ENCODE assay signal across 22 mouse cellular contexts in the genomic region with DNA sequence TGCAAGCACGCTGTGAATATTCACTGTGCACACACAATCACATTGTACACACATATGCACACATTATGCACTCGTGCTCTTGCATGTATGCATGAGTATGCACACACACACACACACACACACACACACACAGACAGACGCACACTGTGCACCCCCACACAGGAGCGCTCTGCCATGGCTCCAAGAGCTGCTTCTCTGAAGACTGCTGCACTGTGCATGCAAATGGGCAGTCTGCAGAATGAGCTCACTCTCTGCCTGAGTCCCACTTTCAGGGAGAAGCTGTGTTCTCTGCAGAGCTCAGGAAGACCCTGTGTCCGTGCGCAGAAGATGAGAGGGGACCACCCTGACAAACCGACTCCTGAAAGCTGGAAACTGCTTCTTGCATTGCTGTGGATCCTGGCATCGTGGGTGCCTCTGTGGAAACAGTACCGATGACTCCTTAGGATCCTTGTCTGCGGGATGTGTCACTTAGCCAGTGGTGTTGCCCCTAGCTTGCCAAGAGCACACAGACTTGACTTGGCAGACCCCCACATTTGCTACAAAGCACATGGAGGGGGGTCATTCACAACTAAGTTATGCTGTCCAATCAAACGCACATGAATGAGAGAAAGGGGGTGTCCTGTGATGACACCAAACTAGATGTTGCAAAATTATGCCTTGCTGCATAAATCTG. TPM values are rescaled to one million over a fixed set of nuclear protein-coding genes. Genes with fewer than 3 reads are reported as not detected.
DNase-seq lines count a peak whose midpoint lies in the region; ATAC-seq lines count a peak whose summit lies in the region.
"Had no signal": no experiment of that assay in that cellular context is flagged by ENCODE, and none has a peak within 500 bp of the region (broad histone marks: within the 10 kb centered on the region; RNA-seq: fewer than 3 reads in every experiment).

No protein-coding gene starts in this region.

- no peaks in the 10 kb centered on the region for H3K27me3 ChIP-seq in hindbrain, embryonic 14.5 days (ENCODE audit: control insufficient read depth, insufficient read depth, low read length)
- H3K27me3 ChIP-seq in hindbrain, embryonic 10.5 days (ENCODE audit: insufficient read depth, poor library complexity, severe bottlenecking): no peaks in the 10 kb centered on the region
- H3K27me3 ChIP-seq: embryonic facial prominence, embryonic 12.5 days; limb, embryonic 15.5 days had no signal

- no peak overlapping the region for H3K9ac ChIP-seq in hindbrain, embryonic 14.5 days
- H3K9ac ChIP-seq: embryonic facial prominence, embryonic 12.5 days; limb, embryonic 15.5 days had no signal

- no peak overlapping the region for H3K4me3 ChIP-seq in hindbrain, embryonic 14.5 days (replicated peaks; ENCODE audit: low read length)
- H3K4me3 ChIP-seq in hindbrain, embryonic 10.5 days: no peak overlapping the region
- H3K4me3 ChIP-seq: embryonic facial prominence, embryonic 12.5 days; left cerebral cortex, adult 2 months; limb, embryonic 15.5 days had no signal

- no peak overlapping the region for H3K27ac ChIP-seq in hindbrain, embryonic 14.5 days
- H3K27ac ChIP-seq in hindbrain, embryonic 10.5 days: no peak overlapping the region
- H3K27ac ChIP-seq: embryonic facial prominence, embryonic 12.5 days; left cerebral cortex, adult 2 months; limb, embryonic 15.5 days had no signal

- no peaks in the 10 kb centered on the region for H3K9me3 ChIP-seq in hindbrain, embryonic 14.5 days (ENCODE audit: control insufficient read depth, low read length)
- no peaks in the 10 kb centered on the region for H3K9me3 ChIP-seq in hindbrain, embryonic 10.5 days
- H3K9me3 ChIP-seq: embryonic facial prominence, embryonic 12.5 days; G1E; limb, embryonic 15.5 days had no signal

- WGBS in hindbrain, embryonic 14.5 days: 89% methylated on average over 11 of the region's 11 CpGs
- 92% methylated on average over 11 of the region's 11 CpGs for WGBS in hindbrain, embryonic 10.5 days

- peak; percentile 55; the same call in 1 of the 2 replicates for ATAC-seq in hindbrain, embryonic 14.5 days (ENCODE audit: low FRiP score)
- ATAC-seq: CD4-positive, CD25-positive, alpha-beta regulatory T cell, adult 4 months had no signal

- no peak overlapping the region for H3K4me2 ChIP-seq in hindbrain, embryonic 14.5 days (replicated peaks)
- H3K4me2 ChIP-seq: embryonic facial prominence, embryonic 12.5 days; heart, embryonic 11.5 days; limb, embryonic 15.5 days had no signal

- DNase-seq in adrenal gland, adult 2 months: peak; percentile 20
- no peak for DNase-seq in adrenal gland, postnatal 25 days
- no peak for DNase-seq in hindbrain, embryonic 14.5 days (ENCODE audit: low spot score)
- DNase-seq in hindbrain, embryonic 10.5 days (ENCODE audit: low spot score): no peak
- DNase-seq in left cerebral cortex, postnatal 4 days: peak; percentile 29
- no peak for DNase-seq in left cerebral cortex, adult 9 months (ENCODE audit: low spot score in 2 of 2)
- peak; percentile 53 for DNase-seq in right cerebral cortex, postnatal 10 days (ENCODE audit: low spot score in 2 of 2)
- no peak for DNase-seq in right cerebral cortex, postnatal 14 days
- DNase-seq: cerebellum, adult 18-20 months; heart, postnatal 14 days; kidney, adult 9 months; kidney, postnatal 4 days; lung, adult 18-20 months; lung, postnatal 36 days; spleen, adult 18-20 months; thymus, adult 18-20 months had no signal

- no peaks in the 10 kb centered on the region for H3K36me3 ChIP-seq in hindbrain, embryonic 14.5 days (replicated peaks; ENCODE audit: control insufficient read depth, insufficient read depth)
- no peaks in the 10 kb centered on the region for H3K36me3 ChIP-seq in hindbrain, embryonic 10.5 days
- H3K36me3 ChIP-seq: embryonic facial prominence, embryonic 12.5 days; limb, embryonic 15.5 days had no signal

- no peaks in the 10 kb centered on the region for H3K4me1 ChIP-seq in hindbrain, embryonic 14.5 days (replicated peaks; ENCODE audit: control insufficient read depth, insufficient read depth, low read length)
- no peaks in the 10 kb centered on the region for H3K4me1 ChIP-seq in hindbrain, embryonic 10.5 days (replicated peaks)
- H3K4me1 ChIP-seq: embryonic facial prominence, embryonic 12.5 days; limb, embryonic 15.5 days had no signal

- intact Hi-C loops in left cerebral cortex, postnatal 4 days (cut with DNase I): no loop called here

RNA-seq across cellular contexts. Expression of a gene that starts 55.9 kb away (rescaled TPM):
- 10 to 100 TPM; 32.2 to 36.1 TPM for total RNA-seq in adrenal gland, adult 2 months (2021)
- polyA plus RNA-seq in adrenal gland, adult 2 months (2012; rRNA removed): 9.4 and 17.3 TPM in 2 replicates
- total RNA-seq in adrenal gland, postnatal 25 days (2021): 38.8 and 55.6 TPM in 2 replicates
- 6.2 and 6.8 TPM in 2 replicates for polyA plus RNA-seq in hindbrain, embryonic 14.5 days (2014; fragmentation: Nextera tagmentation; extraction: Ambion mirVana)
- polyA plus RNA-seq in hindbrain, embryonic 10.5 days (2016; fragmentation: Nextera tagmentation; extraction: Ambion mirVana): 4.6 and 5.0 TPM in 2 replicates
- total RNA-seq in left cerebral cortex, postnatal 4 days (2021): 10 to 100 TPM; 11.3 to 12.9 TPM

Comparison
In these comparisons a context has a peak if more than half of its experiments do, and no peak if none do; other contexts are left out.
1. DNase-seq: peak in adrenal gland, adult 2 months (single experiment), left cerebral cortex, postnatal 4 days (single experiment) and right cerebral cortex, postnatal 10 days (2 of 2); none in adrenal gland, postnatal 25 days (single experiment), hindbrain, embryonic 14.5 days (single experiment), hindbrain, embryonic 10.5 days (single experiment), left cerebral cortex, adult 9 months (0 of 2) and right cerebral cortex, postnatal 14 days (single experiment).